Mouse (Mus musculus): ENCODE measurements at regions not wholly inside any gene's neighbourhood (a gene's known extent, or its start where the extent isn't known, plus 50 kb on each side); places are given as distances from the start of the nearest gene placed in this dataset.

- Histone ChIP-seq H3K4me3 (ENCODE audit: low read depth, low read length) (no peak overlapping the region), H3K9ac (ENCODE audit: low read depth, poor library complexity, severe bottlenecking) (no peak overlapping the region), H3K9me3 (replicated peaks; ENCODE audit: control insufficient read depth, insufficient read depth, low read length, poor library complexity, severe bottlenecking) (no peaks in the 10 kb centered on the region), H3K27ac (ENCODE audit: insufficient read depth, low read length) (no peak overlapping the region), H3K4me1 (ENCODE audit: control insufficient read depth, insufficient read depth, low read length) (peaks cover 4% of the 10 kb centered on the region), H3K27me3 (ENCODE audit: control insufficient read depth, insufficient read depth, low read length, poor library complexity, severe bottlenecking) (no peaks in the 10 kb centered on the region), H3K36me3 (ENCODE audit: control insufficient read depth, insufficient read depth, low read length, poor library complexity, severe bottlenecking) (no peaks in the 10 kb centered on the region)
- TF ChIP-seq POLR2A (IDR thresholded peaks at IDR 0.05; ENCODE audit: insufficient read depth, low read length) (no peak), CTCF (IDR thresholded peaks at IDR 0.05; ENCODE audit: low read depth, low read length) (no peak), EP300 (IDR thresholded peaks at IDR 0.05; ENCODE audit: insufficient read depth, low read depth, low read length) (no peak)
These were observed 84.7 kb upstream of the Tmem189 start for GRCm38 (mm10) chr2:167774166-167774805.

- no peak overlapping the region for H3K27ac ChIP-seq (ENCODE audit: insufficient read depth, low read length)
These were observed 83.2 kb upstream of the Tmem189 start for GRCm38 (mm10) chr2:167772834-167773233.

DNA sequence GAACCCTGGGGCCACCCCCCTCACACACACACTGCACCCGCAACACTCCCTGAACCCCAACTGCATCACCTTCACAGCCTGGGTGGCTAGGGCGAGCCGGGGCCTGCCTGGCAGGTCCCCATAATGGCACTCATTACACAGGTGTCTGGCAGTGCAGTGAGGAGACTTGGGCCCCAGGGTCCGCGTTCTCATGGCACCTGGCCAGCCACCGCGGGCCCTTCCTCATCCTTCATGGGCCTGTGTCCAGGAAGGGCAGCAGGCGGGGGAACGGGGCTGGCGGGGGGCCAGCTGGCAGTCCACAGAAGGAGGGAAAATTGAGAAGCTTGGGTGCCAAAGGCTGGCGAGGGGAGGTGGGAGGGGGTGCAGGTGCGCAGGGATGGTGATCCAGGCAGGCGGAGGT lies 78.3 kb upstream of the Tmem189 start:
- Histone ChIP-seq H3K27ac (ENCODE audit: insufficient read depth, low read length) (no peak overlapping the region), H3K4me3 (ENCODE audit: low read depth, low read length) (peak overlapping the region; percentile 12)

More at GRCm38 (mm10) chr2:167772834-167773233, 83.2 kb upstream of the Tmem189 start:
- no peak for TF ChIP-seq CTCF (IDR thresholded peaks at IDR 0.05; ENCODE audit: low read depth, low read length)
- TF ChIP-seq POLR2A (IDR thresholded peaks at IDR 0.05; ENCODE audit: insufficient read depth, low read length): no peak
- no peak for TF ChIP-seq EP300 (IDR thresholded peaks at IDR 0.05; ENCODE audit: insufficient read depth, low read depth, low read length)
- no peaks in the 10 kb centered on the region for H3K27me3 ChIP-seq (ENCODE audit: control insufficient read depth, insufficient read depth, low read length, poor library complexity, severe bottlenecking)
- no peaks in the 10 kb centered on the region for H3K9me3 ChIP-seq (replicated peaks; ENCODE audit: control insufficient read depth, insufficient read depth, low read length, poor library complexity, severe bottlenecking)
- H3K36me3 ChIP-seq (ENCODE audit: control insufficient read depth, insufficient read depth, low read length, poor library complexity, severe bottlenecking): no peaks in the 10 kb centered on the region
- H3K9ac ChIP-seq (ENCODE audit: low read depth, poor library complexity, severe bottlenecking): no peak overlapping the region
- peaks cover 4% of the 10 kb centered on the region for H3K4me1 ChIP-seq (ENCODE audit: control insufficient read depth, insufficient read depth, low read length)
- H3K4me3 ChIP-seq (ENCODE audit: low read depth, low read length): no peak overlapping the region

GRCm38 (mm10) chr2:167767371-167767770 lies 77.7 kb upstream of the Tmem189 start:
- Histone ChIP-seq H3K4me3 (ENCODE audit: low read depth, low read length) (no peak overlapping the region), H3K4me1 (ENCODE audit: control insufficient read depth, insufficient read depth, low read length) (peaks cover 3% of the 10 kb centered on the region), H3K9ac (ENCODE audit: low read depth, poor library complexity, severe bottlenecking) (no peak overlapping the region), H3K27ac (ENCODE audit: insufficient read depth, low read length) (no peak overlapping the region), H3K36me3 (ENCODE audit: control insufficient read depth, insufficient read depth, low read length, poor library complexity, severe bottlenecking) (no peaks in the 10 kb centered on the region), H3K27me3 (ENCODE audit: control insufficient read depth, insufficient read depth, low read length, poor library complexity, severe bottlenecking) (no peaks in the 10 kb centered on the region), H3K9me3 (replicated peaks; ENCODE audit: control insufficient read depth, insufficient read depth, low read length, poor library complexity, severe bottlenecking) (no peaks in the 10 kb centered on the region)
- TF ChIP-seq EP300 (IDR thresholded peaks at IDR 0.05; ENCODE audit: insufficient read depth, low read depth, low read length) (no peak), CTCF (IDR thresholded peaks at IDR 0.05; ENCODE audit: low read depth, low read length) (no peak), POLR2A (IDR thresholded peaks at IDR 0.05; ENCODE audit: insufficient read depth, low read length) (no peak)

More for the DNA sequence above, 78.3 kb upstream of the Tmem189 start:
- H3K27me3 ChIP-seq (ENCODE audit: control insufficient read depth, insufficient read depth, low read length, poor library complexity, severe bottlenecking): no peaks in the 10 kb centered on the region
- H3K9ac ChIP-seq (ENCODE audit: low read depth, poor library complexity, severe bottlenecking): peak overlapping the region; percentile 15; the same call in 1 of the 2 replicates
- H3K36me3 ChIP-seq (ENCODE audit: control insufficient read depth, insufficient read depth, low read length, poor library complexity, severe bottlenecking): no peaks in the 10 kb centered on the region
- H3K4me1 ChIP-seq (ENCODE audit: control insufficient read depth, insufficient read depth, low read length): peaks cover 3% of the 10 kb centered on the region
- no peaks in the 10 kb centered on the region for H3K9me3 ChIP-seq (replicated peaks; ENCODE audit: control insufficient read depth, insufficient read depth, low read length, poor library complexity, severe bottlenecking)
- no peak for TF ChIP-seq POLR2A (IDR thresholded peaks at IDR 0.05; ENCODE audit: insufficient read depth, low read length)
- no peak for TF ChIP-seq CTCF (IDR thresholded peaks at IDR 0.05; ENCODE audit: low read depth, low read length)
- TF ChIP-seq EP300 (IDR thresholded peaks at IDR 0.05; ENCODE audit: insufficient read depth, low read depth, low read length): no peak

- no peaks in the 10 kb centered on the region for H3K27me3 ChIP-seq (ENCODE audit: control insufficient read depth, insufficient read depth, low read length, poor library complexity, severe bottlenecking)
- H3K36me3 ChIP-seq (ENCODE audit: control insufficient read depth, insufficient read depth, low read length, poor library complexity, severe bottlenecking): no peaks in the 10 kb centered on the region
- H3K9ac ChIP-seq (ENCODE audit: low read depth, poor library complexity, severe bottlenecking): no peak overlapping the region
- no peak overlapping the region for H3K4me3 ChIP-seq (ENCODE audit: low read depth, low read length)
- H3K4me1 ChIP-seq (ENCODE audit: control insufficient read depth, insufficient read depth, low read length): peaks cover 3% of the 10 kb centered on the region
- H3K9me3 ChIP-seq (replicated peaks; ENCODE audit: control insufficient read depth, insufficient read depth, low read length, poor library complexity, severe bottlenecking): no peaks in the 10 kb centered on the region
- no peak overlapping the region for H3K27ac ChIP-seq (ENCODE audit: insufficient read depth, low read length)
- TF ChIP-seq EP300 (IDR thresholded peaks at IDR 0.05; ENCODE audit: insufficient read depth, low read depth, low read length) (no peak), CTCF (IDR thresholded peaks at IDR 0.05; ENCODE audit: low read depth, low read length) (no peak), POLR2A (IDR thresholded peaks at IDR 0.05; ENCODE audit: insufficient read depth, low read length) (no peak)
These were observed 76.2 kb upstream of the Tmem189 start for GRCm38 (mm10) chr2:167765811-167766210.

DNA sequence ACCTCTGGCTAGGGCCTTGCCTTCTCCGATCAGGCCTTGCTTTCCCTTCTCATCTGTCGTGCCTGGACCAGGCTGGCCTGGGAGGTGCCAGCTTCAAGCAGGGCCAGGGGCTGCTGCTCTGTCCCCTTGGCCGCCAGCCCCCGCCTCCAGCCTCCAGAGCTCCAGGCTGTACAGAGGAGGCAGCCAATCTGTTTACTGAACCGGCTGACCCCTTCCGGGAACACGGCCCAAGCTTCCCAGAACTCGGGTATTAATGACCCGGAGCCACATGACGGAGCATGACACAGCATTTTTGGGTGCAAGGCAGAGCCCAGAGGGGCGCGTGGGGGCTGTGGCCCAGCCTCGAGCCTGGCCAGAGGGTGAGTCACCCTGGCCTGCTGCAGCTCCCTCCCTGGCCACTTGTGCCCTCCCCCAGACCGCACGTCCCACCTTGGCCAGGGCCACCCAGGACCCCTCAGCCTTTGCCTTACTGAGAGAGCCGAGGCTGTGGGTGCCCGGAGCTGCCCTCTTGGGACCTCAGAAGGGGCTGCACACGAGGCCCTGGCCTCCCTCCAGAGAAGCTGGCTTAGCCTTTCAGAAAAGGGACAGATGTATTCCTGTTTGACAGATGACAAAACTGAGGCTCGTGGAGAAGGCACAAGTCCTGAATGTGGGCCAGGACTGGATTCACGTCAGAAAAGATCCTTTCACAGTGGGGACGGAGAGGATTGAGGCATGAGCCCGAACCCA lies 75.6 kb upstream of the Tmem189 start:
- Histone ChIP-seq H3K36me3 (ENCODE audit: control insufficient read depth, insufficient read depth, low read length, poor library complexity, severe bottlenecking) (no peaks in the 10 kb centered on the region), H3K27ac (ENCODE audit: insufficient read depth, low read length) (no peak overlapping the region), H3K4me3 (ENCODE audit: low read depth, low read length) (0 out of 2 replicates have a peak overlapping the region, but pooled peaks have one; percentile 1), H3K4me1 (ENCODE audit: control insufficient read depth, insufficient read depth, low read length) (peaks cover 3% of the 10 kb centered on the region), H3K9me3 (replicated peaks; ENCODE audit: control insufficient read depth, insufficient read depth, low read length, poor library complexity, severe bottlenecking) (no peaks in the 10 kb centered on the region), H3K27me3 (ENCODE audit: control insufficient read depth, insufficient read depth, low read length, poor library complexity, severe bottlenecking) (no peaks in the 10 kb centered on the region), H3K9ac (ENCODE audit: low read depth, poor library complexity, severe bottlenecking) (peak overlapping the region; percentile 20; the same call in 1 of the 2 replicates)
- TF ChIP-seq POLR2A (IDR thresholded peaks at IDR 0.05; ENCODE audit: insufficient read depth, low read length): no peak
- TF ChIP-seq EP300 (IDR thresholded peaks at IDR 0.05; ENCODE audit: insufficient read depth, low read depth, low read length): 0 out of 2 replicates have a peak, but pooled peaks have one; percentile 61
- TF ChIP-seq CTCF (IDR thresholded peaks at IDR 0.05; ENCODE audit: low read depth, low read length): no peak
